Mouse (Mus musculus) forebrain, embryonic 11.5 days (tissue): ENCODE results near the gene Hnrnpul2. TPM values are rescaled to one million over a fixed set of nuclear protein-coding genes. Genes with fewer than 3 reads are reported as not detected.
A peak's percentile ranks its signal among the peaks of the same experiment; 100 is the strongest.

ENCODE experiments used
- ATAC-seq: fragments of 200-750 bp; cut with Nextera tagmentation; replicated peaks from 2 replicates; pipeline ENCODE4 v1.8.0; 2017; ENCODE audit warnings: moderate TSS enrichment; ENCODE audit not compliant: low FRiP score
- DNase-seq: peaks from one replicate; pipeline ENCODE4 v3.0.0-alpha.2; 2017; ENCODE audit warnings: low spot score
- H3K27ac ChIP-seq: fragments of 300-500 bp; sonication (generic); 2 replicates; pipeline ENCODE4 v1.5.1; 2014; ENCODE audit warnings: low read depth, low read length
- H3K27me3 ChIP-seq: fragments of 300-500 bp; sonication (generic); 2 replicates; pipeline ENCODE4 v1.6.1; 2014; ENCODE audit warnings: mild to moderate bottlenecking, low read length, mixed read lengths; ENCODE audit not compliant: control insufficient read depth, insufficient read depth
- H3K36me3 ChIP-seq: fragments of 300-500 bp; sonication (generic); 2 replicates; pipeline ENCODE4 v1.6.1; 2014; ENCODE audit warnings: mild to moderate bottlenecking, low read length, moderate library complexity, mixed read lengths; ENCODE audit not compliant: control insufficient read depth, insufficient read depth
- H3K4me1 ChIP-seq: fragments of 300-500 bp; sonication (generic); replicated peaks from 2 replicates; pipeline ENCODE4 v1.6.1; 2014; ENCODE audit warnings: low read length, mixed read lengths; ENCODE audit not compliant: control insufficient read depth, insufficient read depth
- H3K4me2 ChIP-seq: fragments of 300-500 bp; sonication (generic); 2 replicates; pipeline ENCODE4 v1.6.1; 2014; ENCODE audit warnings: low read depth, mild to moderate bottlenecking, low read length, moderate library complexity, mixed read lengths; ENCODE audit not compliant: severe bottlenecking
- H3K4me3 ChIP-seq: fragments of 300-500 bp; sonication (generic); 2 replicates; pipeline ENCODE4 v1.5.1; 2014; ENCODE audit warnings: low read depth, low read length
- H3K9ac ChIP-seq: fragments of 300-500 bp; sonication (generic); 2 replicates; pipeline ENCODE4 v1.6.1; 2014; ENCODE audit warnings: low read length
- H3K9me3 ChIP-seq: fragments of 300-500 bp; sonication (generic); 2 replicates; pipeline ENCODE4 v1.6.1; 2016; ENCODE audit warnings: low read length, mixed read lengths; ENCODE audit not compliant: control insufficient read depth
- WGBS: fragments of 180-500 bp; shearing (Covaris S2); extraction: QIAGEN DNeasy Blood & Tissue Kit; methylation state at CpG from one replicate; pipeline ENCODE4 v1.1.7; 2014; 5-methylcytosine and 5-hydroxymethylcytosine counted together
- polyA plus RNA-seq: library from polyadenylated mRNA; unstranded; fragments of >200 nt; fragmentation: Nextera tagmentation; extraction: Ambion mirVana; gene quantifications from 2 replicates; pipeline ENCODE4 v1.2.1, GENCODE M21; 2014

Hnrnpul2 gene
- polyA plus RNA-seq, 1 experiment from 2014 or later = 7.8 TPM

- ATAC-seq (no peak), DNase-seq (no peak)
- 18% methylated on average over 3 of the region's 3 CpGs for WGBS
- no peak overlapping the region for H3K9ac ChIP-seq
- H3K4me2 ChIP-seq = no peak overlapping the region
- no peaks in the 10 kb centered on the region for H3K27me3 ChIP-seq
- H3K36me3 ChIP-seq = peaks cover 8% of the 10 kb centered on the region; the same call in 1 of the 2 replicates
- H3K9me3 ChIP-seq = no peaks in the 10 kb centered on the region
- H3K4me3 ChIP-seq = no peak overlapping the region
- H3K4me1 ChIP-seq = no peaks in the 10 kb centered on the region
- no peak overlapping the region for H3K27ac ChIP-seq
These were observed 31.3 kb upstream of the Hnrnpul2 start for GRCm38 (mm10) chr19:8788521-8788920.

DNA sequence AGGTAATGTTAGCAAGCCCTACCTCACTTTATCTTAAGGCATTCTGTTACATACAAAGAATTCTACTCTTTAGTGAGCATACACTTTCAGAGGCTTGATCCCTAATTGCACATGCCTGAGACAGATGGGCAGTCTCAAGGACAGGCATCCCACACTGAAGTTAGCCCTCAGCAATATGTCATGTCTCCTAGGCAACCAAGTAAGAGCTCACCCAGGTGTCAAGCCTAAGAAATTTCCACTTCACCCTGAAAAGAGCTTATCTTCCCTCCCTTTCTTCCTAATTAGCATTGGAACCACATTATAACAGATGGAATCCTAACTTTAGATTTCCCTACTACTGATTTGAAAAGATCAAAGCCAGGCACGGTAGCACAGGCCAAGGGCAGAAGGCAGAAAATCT is 30.6 kb upstream of the Hnrnpul2 start:
- no peak for ATAC-seq
- no peaks in the 10 kb centered on the region for H3K9me3 ChIP-seq
- no peak overlapping the region for H3K4me3 ChIP-seq
- H3K4me1 ChIP-seq = no peaks in the 10 kb centered on the region
- DNase-seq = no peak
- H3K27me3 ChIP-seq = no peaks in the 10 kb centered on the region
- WGBS = 65% methylated on average over 1 of the region's 1 CpGs
- H3K4me2 ChIP-seq = no peak overlapping the region
- H3K27ac ChIP-seq = no peak overlapping the region
- no peak overlapping the region for H3K9ac ChIP-seq
- peaks cover 13% of the 10 kb centered on the region; the same call in 1 of the 2 replicates for H3K36me3 ChIP-seq

DNA sequence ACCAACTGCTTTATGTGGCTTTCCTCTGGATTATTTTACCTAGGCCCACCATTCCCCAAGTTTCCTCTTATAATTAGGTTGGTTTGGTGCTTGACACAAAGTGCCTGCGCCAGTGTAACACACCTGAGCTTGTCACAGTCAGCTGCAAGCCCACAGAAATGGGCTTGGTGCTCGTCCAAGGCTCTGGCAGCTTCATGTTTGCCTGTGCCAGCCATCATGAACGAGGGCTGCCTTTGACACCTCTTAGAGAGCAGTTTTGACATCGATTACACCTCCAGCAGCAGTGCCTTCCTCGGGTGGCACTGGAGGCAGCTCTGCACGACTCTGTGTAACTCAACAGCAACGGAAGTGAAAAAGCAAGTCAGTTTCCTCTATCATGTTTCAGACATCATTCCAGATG is 29.6 kb upstream of the Hnrnpul2 start:
- no peak overlapping the region for H3K9ac ChIP-seq
- no peak for ATAC-seq
- WGBS = 85% methylated on average over 7 of the region's 7 CpGs

GRCm38 (mm10) chr19:8798264-8798946 is 21.4 kb upstream of the Hnrnpul2 start, which contains the start of gene Polr2g:
Gene Polr2g, minus strand, starts transcription at chr19:8798577.
- Histone ChIP-seq H3K27ac (0 out of 2 replicates have a peak within 1 kb of the TSS, but pooled peaks have one; percentile 31), H3K9ac (peak within 1 kb of the TSS; percentile 81), H3K27me3 (no peaks in the 10 kb centered on the region), H3K36me3 (peaks cover 8% of the 10 kb centered on the region; the same call in 1 of the 2 replicates), H3K4me1 (peaks cover 8% of the 10 kb centered on the region), H3K9me3 (no peaks in the 10 kb centered on the region), H3K4me2 (peak within 1 kb of the TSS; percentile 69), H3K4me3 (peak within 1 kb of the TSS; percentile 78)
- DNase-seq = peak; percentile 90
- 2% methylated on average over 25 of the region's 25 CpGs for WGBS
- peak; percentile 75 for ATAC-seq

More for the DNA sequence above, 29.6 kb upstream of the Hnrnpul2 start:
- H3K4me2 ChIP-seq = no peak overlapping the region
- no peaks in the 10 kb centered on the region for H3K4me1 ChIP-seq
- H3K36me3 ChIP-seq = peaks cover 15% of the 10 kb centered on the region; the same call in 1 of the 2 replicates
- DNase-seq = no peak
- no peak overlapping the region for H3K27ac ChIP-seq
- no peak overlapping the region for H3K4me3 ChIP-seq
- no peaks in the 10 kb centered on the region for H3K27me3 ChIP-seq
- no peaks in the 10 kb centered on the region for H3K9me3 ChIP-seq

- Histone ChIP-seq H3K9ac (no peak overlapping the region), H3K4me1 (peaks cover 8% of the 10 kb centered on the region), H3K4me2 (peak overlapping the region; percentile 69), H3K27me3 (no peaks in the 10 kb centered on the region), H3K9me3 (no peaks in the 10 kb centered on the region), H3K27ac (no peak overlapping the region), H3K4me3 (peak overlapping the region; percentile 78; the same call in 1 of the 2 replicates), H3K36me3 (peaks cover 4% of the 10 kb centered on the region; the same call in 1 of the 2 replicates)
- no peak for ATAC-seq
- no peak for DNase-seq
These were observed 20.9 kb upstream of the Hnrnpul2 start for GRCm38 (mm10) chr19:8798947-8799315.

DNA sequence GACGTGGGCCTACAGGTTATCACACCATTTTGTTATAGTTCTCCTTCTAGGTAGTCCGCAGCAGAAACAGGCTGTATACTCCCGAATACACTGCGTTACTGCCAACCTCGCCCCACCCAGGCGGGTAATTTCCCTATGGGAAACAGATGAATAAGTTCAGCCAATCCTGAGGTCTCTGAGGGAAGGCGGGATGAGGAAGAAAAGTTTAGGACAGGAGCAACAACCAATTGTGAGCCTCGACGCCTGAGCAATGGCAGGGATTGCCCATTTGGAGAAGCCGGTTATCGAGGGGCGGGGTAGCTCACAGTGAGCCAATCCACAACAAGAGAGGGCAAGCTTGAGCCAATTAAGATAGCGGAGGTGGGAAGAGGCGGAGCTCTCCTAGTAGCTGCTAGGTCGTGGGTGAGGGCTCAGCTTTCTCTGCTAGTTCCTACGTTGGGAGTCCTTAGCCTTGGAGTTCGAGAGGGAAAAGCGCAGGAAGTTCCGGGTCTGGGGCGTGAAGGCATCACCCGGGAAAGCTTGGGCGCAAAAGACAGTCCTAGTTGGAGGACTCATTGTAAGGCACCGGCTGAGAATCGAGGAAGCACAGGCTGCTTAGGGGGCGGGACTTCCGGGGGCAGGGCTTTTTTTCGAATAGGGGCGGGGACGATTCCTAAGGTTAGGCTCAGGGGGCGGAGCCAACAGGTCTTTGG is 17.5 kb upstream of the Hnrnpul2 start, which contains the start of gene Zbtb3:
Zbtb3 (plus strand) TSS at position 426 of the 692 bp plus-strand sequence.
- Histone ChIP-seq H3K9ac (peak within 1 kb of the TSS; percentile 60), H3K9me3 (no peaks in the 10 kb centered on the region), H3K4me3 (peak within 1 kb of the TSS; percentile 55), H3K27me3 (no peaks in the 10 kb centered on the region), H3K36me3 (no peaks in the 10 kb centered on the region; the same call in 1 of the 2 replicates), H3K4me2 (peak within 1 kb of the TSS; percentile 65), H3K27ac (peak within 1 kb of the TSS; percentile 79), H3K4me1 (peaks cover 8% of the 10 kb centered on the region)
- WGBS = under 1% methylated on average over 30 of the region's 30 CpGs
- ATAC-seq (peak; percentile 98), DNase-seq (peak; percentile 95)

GRCm38 (mm10) chr19:8803204-8803780 is 16.5 kb upstream of the Hnrnpul2 start:
- no peaks in the 10 kb centered on the region for H3K27me3 ChIP-seq
- H3K36me3 ChIP-seq = no peaks in the 10 kb centered on the region; the same call in 1 of the 2 replicates
- no peak overlapping the region for H3K4me3 ChIP-seq
- 95% methylated on average over 9 of the region's 9 CpGs for WGBS
- peak overlapping the region; percentile 60; the same call in 1 of the 2 replicates for H3K9ac ChIP-seq
- H3K4me2 ChIP-seq = peak overlapping the region; percentile 52; the same call in 1 of the 2 replicates
- ATAC-seq (no peak), DNase-seq (no peak)
- H3K9me3 ChIP-seq = no peaks in the 10 kb centered on the region
- H3K4me1 ChIP-seq = peaks cover 8% of the 10 kb centered on the region
- no peak overlapping the region; the same call in 1 of the 2 replicates for H3K27ac ChIP-seq

DNA sequence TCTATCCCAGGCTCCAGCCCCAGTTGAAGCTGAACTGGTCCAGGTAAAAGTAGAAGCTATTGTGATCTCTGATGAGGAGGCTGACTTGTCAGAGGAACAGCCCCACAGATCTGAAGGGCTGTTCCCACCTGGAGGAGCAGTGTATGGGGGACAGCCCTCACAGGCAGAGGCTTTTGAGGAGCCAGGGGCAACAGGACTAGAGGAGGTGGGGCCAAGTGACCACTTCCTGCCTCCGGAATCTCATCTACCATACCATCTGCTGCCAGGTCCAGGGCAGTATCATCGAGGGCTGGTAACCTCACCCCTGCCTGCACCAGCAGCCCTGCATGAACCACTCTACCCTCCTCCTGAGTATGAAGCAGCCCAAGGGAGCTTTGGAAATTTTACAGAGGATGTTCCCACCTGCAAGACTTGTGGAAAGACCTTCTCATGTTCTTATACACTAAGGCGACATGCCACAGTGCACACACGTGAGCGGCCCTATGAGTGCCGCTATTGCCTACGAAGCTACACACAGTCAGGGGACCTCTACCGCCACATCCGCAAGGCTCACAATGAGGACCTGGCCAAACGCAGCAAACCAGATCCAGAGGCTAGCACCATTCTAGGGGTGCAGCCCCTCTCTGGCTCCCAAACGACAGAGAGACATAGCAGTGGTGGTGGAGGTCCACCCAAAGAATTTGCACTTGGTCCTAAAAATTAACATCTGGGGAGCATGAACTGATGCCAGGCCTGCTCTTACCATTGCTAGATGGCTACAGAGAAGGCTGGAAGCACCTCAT is 15.7 kb upstream of the Hnrnpul2 start:
- Histone ChIP-seq H3K27ac (0 out of 2 replicates have a peak overlapping the region, but pooled peaks have one; percentile 7), H3K9ac (no peak overlapping the region), H3K36me3 (no peaks in the 10 kb centered on the region; the same call in 1 of the 2 replicates)

More for the DNA sequence above, 15.7 kb upstream of the Hnrnpul2 start:
- Histone ChIP-seq H3K9me3 (no peaks in the 10 kb centered on the region), H3K4me2 (no peak overlapping the region), H3K4me1 (peaks cover 8% of the 10 kb centered on the region), H3K27me3 (no peaks in the 10 kb centered on the region), H3K4me3 (no peak overlapping the region)
- WGBS = 90% methylated on average over 11 of the region's 11 CpGs
- DNase-seq (no peak), ATAC-seq (no peak)
